Mouse (Mus musculus): ENCODE data around the gene Klhl40. TPM values are rescaled to one million over a fixed set of nuclear protein-coding genes. Genes with fewer than 3 reads are reported as not detected.
A peak's percentile ranks its signal among the peaks of the same experiment; 100 is the strongest.

Klhl40 gene
- polyA plus RNA-seq, 1 experiment from 2014 or later, result not detected

DNA sequence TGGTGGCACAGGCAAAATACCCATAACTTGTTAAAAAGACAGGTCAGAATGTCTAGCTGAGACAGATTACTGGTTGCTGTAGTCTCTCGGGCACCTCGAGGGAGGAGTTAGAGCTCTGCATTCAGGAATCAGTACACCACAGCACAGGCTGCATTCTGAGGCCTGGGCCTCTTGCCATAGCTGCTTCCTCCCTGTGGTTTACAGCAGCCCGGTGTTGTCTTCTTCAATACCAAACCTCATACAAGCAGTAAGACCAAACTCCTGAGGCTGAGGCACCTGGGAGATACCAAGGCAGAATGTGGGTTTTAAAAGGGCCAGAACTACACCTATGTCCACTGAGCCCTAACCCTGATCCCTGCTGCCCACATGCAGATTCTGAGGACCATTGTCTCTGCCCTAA, 20.0 kb upstream of the Klhl40 start:
- Histone ChIP-seq H3K9me3 (replicated peaks; ENCODE audit: low read length) (no peaks in the 10 kb centered on the region), H3K4me3 (replicated peaks; ENCODE audit: low read depth, low read length) (no peak overlapping the region), H3K27me3 (ENCODE audit: insufficient read depth, low read length) (no peaks in the 10 kb centered on the region), H3K9ac (ENCODE audit: low read depth, low read length) (no peak overlapping the region), H3K36me3 (ENCODE audit: insufficient read depth, low read length) (peaks cover 21% of the 10 kb centered on the region), H3K4me2 (ENCODE audit: low read length) (no peak overlapping the region), H3K4me1 (replicated peaks; ENCODE audit: insufficient read depth, low read length) (0 out of 2 replicates have a peak, but pooled peaks cover 10% of the 10 kb centered on the region), H3K27ac (no peak overlapping the region)
- WGBS, result 57% methylated on average over 3 of the region's 3 CpGs
- DNase-seq (ENCODE audit: low spot score) (no peak), ATAC-seq (replicated peaks; ENCODE audit: low FRiP score, low read depth) (no peak)
- no peak for TF ChIP-seq CTCF (IDR thresholded peaks at IDR 0.05; ENCODE audit: low read depth)

DNA sequence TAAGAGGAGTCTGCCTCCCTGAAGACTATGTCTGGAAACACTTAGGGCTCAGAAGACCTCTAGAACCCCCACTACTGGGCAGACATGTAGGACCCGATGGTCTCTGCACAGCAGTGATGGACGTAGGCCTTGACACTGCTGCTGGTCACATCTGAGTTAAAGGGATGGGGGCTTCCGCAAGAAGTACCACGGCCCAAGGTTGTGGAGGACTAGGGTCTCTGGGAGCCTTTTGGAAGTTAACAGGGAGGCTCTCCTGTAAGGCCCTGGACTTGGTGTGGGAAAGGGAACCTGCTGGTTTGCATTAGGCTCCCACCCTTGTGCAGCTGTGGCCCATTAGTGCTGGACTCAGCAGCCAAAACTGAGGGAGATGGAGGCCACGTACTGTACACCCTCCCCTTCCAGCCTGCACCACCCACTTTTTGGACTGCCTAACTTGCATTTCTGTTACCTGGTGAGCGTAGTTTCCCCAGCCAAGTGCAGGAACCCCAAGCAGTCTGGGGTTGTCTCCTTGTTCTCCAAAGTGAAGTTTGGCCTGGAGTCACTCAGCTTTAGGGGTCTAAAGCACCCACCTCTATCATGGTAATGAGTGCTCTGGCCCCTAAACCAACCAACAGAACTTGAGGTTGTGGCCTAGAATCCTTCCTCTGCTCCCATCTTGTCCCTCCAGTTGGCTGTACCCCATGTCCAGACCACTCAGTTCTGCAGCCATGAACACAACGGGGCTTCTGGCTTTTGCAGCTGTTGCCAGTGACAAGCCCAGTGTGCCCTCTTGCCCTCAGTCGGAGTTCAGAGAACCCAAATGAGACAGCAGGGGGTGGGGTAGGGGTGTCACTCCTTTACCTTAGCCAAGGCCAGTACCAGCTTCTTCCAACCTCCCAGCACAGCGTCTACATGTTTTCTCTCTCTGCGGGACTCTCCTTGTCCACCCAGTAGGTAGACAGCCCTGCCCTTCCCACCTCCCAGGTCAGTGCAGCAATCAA, 19.3 kb upstream of the Klhl40 start:
- no peak for ATAC-seq (replicated peaks; ENCODE audit: low FRiP score, low read depth)
- WGBS, result 50% methylated on average over 10 of the region's 10 CpGs
- TF ChIP-seq CTCF (IDR thresholded peaks at IDR 0.05; ENCODE audit: low read depth), result no peak
- H3K4me2 ChIP-seq (ENCODE audit: low read length), result peak overlapping the region; percentile 99
- no peak overlapping the region for H3K4me3 ChIP-seq (replicated peaks; ENCODE audit: low read depth, low read length)
- H3K4me1 ChIP-seq (replicated peaks; ENCODE audit: insufficient read depth, low read length), result 0 out of 2 replicates have a peak, but pooled peaks cover 10% of the 10 kb centered on the region
- H3K27ac ChIP-seq, result no peak overlapping the region
- no peak for DNase-seq (ENCODE audit: low spot score)
- H3K27me3 ChIP-seq (ENCODE audit: insufficient read depth, low read length), result no peaks in the 10 kb centered on the region
- H3K9ac ChIP-seq (ENCODE audit: low read depth, low read length), result 0 out of 2 replicates have a peak overlapping the region, but pooled peaks have one; percentile 93
- no peaks in the 10 kb centered on the region for H3K9me3 ChIP-seq (replicated peaks; ENCODE audit: low read length)
- peaks cover 23% of the 10 kb centered on the region for H3K36me3 ChIP-seq (ENCODE audit: insufficient read depth, low read length)

DNA sequence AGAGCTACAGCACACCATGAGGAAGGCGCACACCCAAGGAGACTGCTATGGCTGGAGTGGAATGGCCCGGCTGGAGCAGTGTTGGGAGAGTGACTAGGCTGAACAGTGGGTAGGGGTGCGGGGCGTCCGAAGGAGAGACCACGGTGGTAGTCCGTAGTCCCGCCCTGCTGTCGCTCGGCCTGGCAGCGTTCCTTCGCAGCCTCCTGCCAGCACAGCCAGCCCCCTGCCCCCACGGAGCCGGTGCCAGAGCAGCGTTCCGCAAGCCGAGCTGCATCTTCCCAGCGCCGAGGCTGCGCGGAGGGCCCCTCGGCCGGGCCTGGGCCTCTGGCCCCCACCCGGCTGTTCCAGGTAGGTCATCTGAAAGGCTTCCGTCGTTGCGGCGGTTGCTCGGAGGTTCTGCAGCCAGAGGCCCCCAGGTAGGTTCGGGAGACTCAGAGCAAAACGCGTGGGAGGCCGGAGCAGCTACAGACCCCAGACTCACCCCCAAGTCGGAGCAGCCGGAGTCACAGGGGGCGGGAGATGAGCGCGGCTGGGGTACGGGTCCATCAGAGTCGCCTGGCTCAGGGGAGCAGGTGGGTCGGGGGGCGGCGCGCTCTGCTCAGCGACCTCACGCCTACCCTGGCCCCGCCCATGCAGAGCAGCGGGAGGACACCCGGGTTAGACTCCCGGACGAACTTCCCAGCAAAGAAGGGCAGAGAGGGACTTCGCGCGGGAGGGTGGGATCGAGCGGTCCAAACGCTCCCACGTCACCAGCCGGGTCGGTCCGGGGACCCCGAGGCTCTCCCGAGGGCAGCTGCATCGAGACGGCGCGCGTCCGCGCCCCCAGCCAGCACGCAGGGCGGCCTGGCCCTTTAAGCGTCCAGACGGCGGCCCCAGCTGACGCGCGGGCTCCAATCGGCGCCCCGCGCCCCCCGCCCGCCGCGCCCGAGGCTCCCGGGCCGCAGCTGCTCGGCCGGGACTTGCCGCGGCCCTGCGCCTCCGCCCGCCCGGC, 18.0 kb upstream of the Klhl40 start, which contains the start of gene Zfp651:
TSS of gene Zfp651 (plus strand) at position 240 of the 991 bp plus-strand sequence.
- Histone ChIP-seq H3K4me3 (replicated peaks; ENCODE audit: low read depth, low read length) (peak within 1 kb of the TSS; percentile 90), H3K9ac (ENCODE audit: low read depth, low read length) (peak within 1 kb of the TSS; percentile 93), H3K4me2 (ENCODE audit: low read length) (peak within 1 kb of the TSS; percentile 99), H3K27ac (peak within 1 kb of the TSS; percentile 90), H3K9me3 (replicated peaks; ENCODE audit: low read length) (no peaks in the 10 kb centered on the region), H3K4me1 (replicated peaks; ENCODE audit: insufficient read depth, low read length) (0 out of 2 replicates have a peak, but pooled peaks cover 10% of the 10 kb centered on the region), H3K27me3 (ENCODE audit: insufficient read depth, low read length) (no peaks in the 10 kb centered on the region), H3K36me3 (ENCODE audit: insufficient read depth, low read length) (peaks cover 14% of the 10 kb centered on the region)
- ATAC-seq (replicated peaks; ENCODE audit: low FRiP score, low read depth), result peak; percentile 73
- WGBS, result under 1% methylated on average over 77 of the region's 97 CpGs
- TF ChIP-seq CTCF (IDR thresholded peaks at IDR 0.05; ENCODE audit: low read depth), result 0 out of 2 replicates have a peak, but pooled peaks have one; percentile 14
- DNase-seq (ENCODE audit: low spot score), result peak; percentile 79

DNA sequence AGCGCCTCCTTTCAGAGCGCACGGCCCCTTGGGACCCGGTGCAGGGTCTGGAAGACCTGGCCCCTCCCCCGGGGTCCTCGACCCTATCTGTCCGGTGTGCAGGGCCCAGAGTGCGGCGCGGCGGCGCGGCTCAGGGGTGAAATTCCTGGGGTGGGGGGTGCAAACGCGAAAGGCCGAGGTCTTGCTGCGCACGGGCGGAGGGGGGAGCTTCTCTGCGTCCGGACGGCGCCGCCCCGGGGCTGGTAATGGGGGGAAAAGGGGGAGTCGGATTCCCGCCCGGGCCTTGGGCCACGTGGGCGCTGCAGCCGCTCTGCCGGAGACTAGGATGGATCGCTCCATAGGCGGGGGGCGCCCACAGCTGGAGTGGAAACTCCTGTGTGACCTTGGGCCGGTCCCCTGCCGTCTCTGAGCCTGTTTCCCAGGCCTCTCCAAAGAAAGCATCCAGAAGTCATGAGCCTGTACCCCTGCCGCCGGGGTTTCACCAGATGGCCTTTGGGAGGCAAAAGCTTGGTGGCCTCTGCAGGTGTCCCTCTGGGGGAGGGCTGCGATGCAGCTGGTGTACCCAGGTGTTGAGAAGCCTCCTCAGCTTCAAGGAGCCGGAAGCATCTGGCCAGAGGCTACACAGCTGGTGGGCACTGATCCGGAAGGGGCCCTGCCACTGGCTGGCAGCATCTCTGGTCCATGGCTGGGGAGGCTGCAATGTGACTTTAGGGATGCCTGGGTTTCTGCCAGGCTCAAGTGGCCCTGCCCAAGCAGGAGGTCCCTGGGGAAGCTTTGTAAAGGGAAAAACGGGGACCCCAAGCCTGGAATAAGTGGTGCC, 16.9 kb upstream of the Klhl40 start:
- TF ChIP-seq CTCF (IDR thresholded peaks at IDR 0.05; ENCODE audit: low read depth), result no peak
- peak overlapping the region; percentile 90 for H3K27ac ChIP-seq
- H3K27me3 ChIP-seq (ENCODE audit: insufficient read depth, low read length), result no peaks in the 10 kb centered on the region
- 0 out of 2 replicates have a peak, but pooled peaks cover 10% of the 10 kb centered on the region for H3K4me1 ChIP-seq (replicated peaks; ENCODE audit: insufficient read depth, low read length)
- peak; percentile 89 for DNase-seq (ENCODE audit: low spot score)
- H3K9me3 ChIP-seq (replicated peaks; ENCODE audit: low read length), result no peaks in the 10 kb centered on the region
- 2% methylated on average over 43 of the region's 43 CpGs for WGBS
- peak overlapping the region; percentile 90 for H3K4me3 ChIP-seq (replicated peaks; ENCODE audit: low read depth, low read length)
- peaks cover 12% of the 10 kb centered on the region for H3K36me3 ChIP-seq (ENCODE audit: insufficient read depth, low read length)
- H3K9ac ChIP-seq (ENCODE audit: low read depth, low read length), result peak overlapping the region; percentile 93
- peak; percentile 68 for ATAC-seq (replicated peaks; ENCODE audit: low FRiP score, low read depth)
- peak overlapping the region; percentile 99 for H3K4me2 ChIP-seq (ENCODE audit: low read length)

DNA sequence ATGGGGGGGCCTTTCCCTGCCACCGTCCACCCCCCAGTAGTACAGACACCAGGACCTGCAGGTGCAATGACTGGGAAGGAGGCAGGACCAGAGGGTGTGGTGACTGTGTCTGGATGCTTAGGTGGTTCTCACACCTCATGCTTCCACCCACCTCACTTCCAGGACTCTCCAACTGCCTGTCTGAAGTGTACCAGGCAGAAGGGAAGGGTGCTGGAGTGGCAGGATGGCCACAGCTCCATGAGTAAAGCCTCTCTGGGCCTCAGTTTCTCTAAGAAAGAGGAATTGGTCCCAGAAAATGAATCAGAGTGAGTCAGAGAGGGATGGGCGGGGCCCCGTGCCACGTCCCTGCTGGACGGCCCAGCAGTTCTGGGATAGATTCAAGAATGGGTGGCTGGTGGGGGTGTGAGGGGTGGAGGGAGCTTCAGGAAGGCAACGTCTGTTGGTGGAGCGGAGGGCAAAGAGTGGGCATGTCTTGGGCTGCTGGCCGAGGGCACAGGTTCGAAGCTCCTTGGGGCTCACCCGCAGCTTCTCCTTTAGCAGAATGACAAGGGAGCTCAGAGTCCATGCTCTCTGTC, 16.2 kb upstream of the Klhl40 start:
- H3K4me1 ChIP-seq (replicated peaks; ENCODE audit: insufficient read depth, low read length), result 0 out of 2 replicates have a peak, but pooled peaks cover 10% of the 10 kb centered on the region
- H3K4me3 ChIP-seq (replicated peaks; ENCODE audit: low read depth, low read length), result peak overlapping the region; percentile 90; the same call in 1 of the 2 replicates
- no peak overlapping the region for H3K9ac ChIP-seq (ENCODE audit: low read depth, low read length)
- WGBS, result 56% methylated on average over 10 of the region's 10 CpGs
- no peaks in the 10 kb centered on the region for H3K9me3 ChIP-seq (replicated peaks; ENCODE audit: low read length)
- TF ChIP-seq CTCF (IDR thresholded peaks at IDR 0.05; ENCODE audit: low read depth), result no peak
- peaks cover 19% of the 10 kb centered on the region for H3K36me3 ChIP-seq (ENCODE audit: insufficient read depth, low read length)
- no peak overlapping the region for H3K27ac ChIP-seq
- ATAC-seq (replicated peaks; ENCODE audit: low FRiP score, low read depth), result no peak
- no peak for DNase-seq (ENCODE audit: low spot score)
- no peaks in the 10 kb centered on the region for H3K27me3 ChIP-seq (ENCODE audit: insufficient read depth, low read length)
- H3K4me2 ChIP-seq (ENCODE audit: low read length), result peak overlapping the region; percentile 99
